Mouse (Mus musculus): Measurements from ENCODE around the gene Gpatch2.

The Gpatch2 gene

DNA sequence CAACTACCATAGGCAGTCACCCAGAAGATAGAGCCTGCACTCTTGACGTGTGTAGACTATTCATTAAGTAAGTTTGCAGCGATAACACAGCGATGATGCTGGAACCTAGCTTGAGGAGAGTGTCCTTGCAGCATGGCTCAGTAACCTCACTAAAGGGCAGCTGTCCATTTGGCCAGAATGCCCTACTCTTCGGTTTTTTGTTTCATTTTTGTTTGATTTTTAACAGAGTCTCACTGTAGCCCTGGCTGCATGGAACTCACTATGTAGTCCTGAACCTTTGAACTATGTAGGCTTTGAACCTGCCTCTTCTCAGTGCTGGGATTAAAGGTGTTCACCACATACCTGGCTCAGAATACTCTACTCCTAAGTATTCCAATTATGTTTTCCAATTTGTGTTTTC lies 22.8 kb downstream of the Gpatch2 start:
- in situ Hi-C loops (cut with MboI; ENCODE audit: low pct_unique_long_range_greater_than_20kb in 1 of 2, low sequenced_read_pairs in 2 of 2, unreplicated experiment in 1 of 2) = no loop called here

DNA sequence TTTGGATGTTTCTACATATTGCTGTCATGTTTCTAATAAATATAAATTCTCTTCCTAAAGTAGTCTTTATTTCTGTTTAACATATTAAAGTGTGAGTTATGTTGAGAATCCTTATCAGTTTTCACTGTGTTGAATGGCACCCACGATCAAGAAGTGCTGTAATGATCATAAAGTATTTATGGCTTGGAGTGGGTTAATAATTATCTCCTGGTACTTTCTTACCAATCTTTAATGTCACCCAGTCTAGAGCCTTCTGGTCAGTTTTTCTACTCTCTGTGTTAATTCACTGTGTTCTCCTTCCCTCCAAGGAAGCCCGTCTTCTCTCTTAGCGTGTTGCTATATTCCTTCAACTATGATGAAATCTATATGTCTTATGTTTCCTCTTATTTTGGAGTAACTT lies 25.0 kb downstream of the Gpatch2 start:
- in situ Hi-C loops (cut with MboI; ENCODE audit: low pct_unique_long_range_greater_than_20kb in 1 of 2, low sequenced_read_pairs in 2 of 2, unreplicated experiment in 1 of 2) = no loop called here

DNA sequence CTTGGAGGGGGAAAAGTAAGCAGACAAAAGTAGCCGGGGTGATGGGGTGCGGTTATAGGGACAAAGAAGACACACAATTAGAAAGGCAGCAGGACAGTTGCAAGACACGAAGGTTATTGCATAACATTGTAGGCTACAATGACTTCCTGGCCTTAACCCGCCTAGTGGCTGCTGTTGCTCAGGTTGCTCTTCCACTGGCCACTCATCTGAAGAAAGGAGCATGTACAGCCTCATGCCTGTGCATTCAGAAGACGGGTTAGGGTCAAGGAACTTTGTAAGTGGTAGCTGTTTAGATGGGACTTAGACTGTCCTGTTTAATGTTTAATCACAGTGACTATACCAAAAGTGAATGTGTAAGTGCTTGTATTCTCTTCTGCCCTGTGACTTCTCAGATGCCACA lies 26.0 kb downstream of the Gpatch2 start:
- in situ Hi-C loops (cut with MboI; ENCODE audit: low pct_unique_long_range_greater_than_20kb in 1 of 2, low sequenced_read_pairs in 2 of 2, unreplicated experiment in 1 of 2) = no loop called here

DNA sequence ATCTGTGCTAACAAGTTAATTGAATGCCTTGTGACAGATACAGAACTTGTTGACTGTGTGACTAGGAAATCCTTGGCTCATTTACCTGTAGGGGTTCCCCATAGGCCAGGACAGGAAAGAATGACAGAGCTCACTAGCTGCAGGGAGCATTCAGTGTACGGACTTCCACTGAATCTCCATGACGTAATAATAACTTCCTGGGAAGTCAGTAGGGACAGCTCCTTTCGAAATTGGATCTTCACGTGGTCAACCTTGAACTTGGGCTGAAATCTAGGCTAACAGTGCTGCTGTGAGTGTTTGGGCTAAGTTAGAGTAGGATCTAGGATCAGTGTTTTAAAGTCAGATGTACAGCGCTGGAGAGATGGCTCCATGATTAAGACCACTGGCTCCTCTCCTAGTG lies 29.4 kb downstream of the Gpatch2 start:
- in situ Hi-C loops (cut with MboI; ENCODE audit: low pct_unique_long_range_greater_than_20kb in 1 of 2, low sequenced_read_pairs in 2 of 2, unreplicated experiment in 1 of 2) = no loop called here

DNA sequence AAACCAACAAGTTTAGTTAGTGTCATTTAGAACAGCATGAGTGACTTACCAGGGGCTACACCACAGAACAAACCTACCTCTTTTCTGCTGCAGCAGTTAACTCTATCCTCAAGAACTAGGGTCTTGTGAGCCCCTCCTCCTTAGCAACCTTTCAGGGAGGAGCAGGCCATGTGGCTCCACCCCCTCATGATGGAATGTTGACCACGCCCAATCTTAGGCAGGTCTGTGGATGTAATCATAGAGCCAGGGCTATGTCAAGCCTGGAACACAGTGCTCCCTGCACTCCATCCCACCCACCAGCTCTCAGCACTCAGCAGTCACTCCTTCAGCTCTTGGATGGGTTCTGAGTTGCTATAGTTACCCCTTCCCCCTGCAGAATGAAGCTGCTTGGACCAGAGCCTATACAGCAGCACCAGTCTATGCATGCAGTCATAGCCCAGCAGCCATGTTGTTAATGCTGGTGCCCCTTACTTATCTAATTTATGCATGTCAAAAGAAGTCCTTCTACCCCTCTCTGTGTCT lies 35.5 kb downstream of the Gpatch2 start:
- in situ Hi-C loops (cut with MboI; ENCODE audit: low pct_unique_long_range_greater_than_20kb in 1 of 2, low sequenced_read_pairs in 2 of 2, unreplicated experiment in 1 of 2) = no loop called here

DNA sequence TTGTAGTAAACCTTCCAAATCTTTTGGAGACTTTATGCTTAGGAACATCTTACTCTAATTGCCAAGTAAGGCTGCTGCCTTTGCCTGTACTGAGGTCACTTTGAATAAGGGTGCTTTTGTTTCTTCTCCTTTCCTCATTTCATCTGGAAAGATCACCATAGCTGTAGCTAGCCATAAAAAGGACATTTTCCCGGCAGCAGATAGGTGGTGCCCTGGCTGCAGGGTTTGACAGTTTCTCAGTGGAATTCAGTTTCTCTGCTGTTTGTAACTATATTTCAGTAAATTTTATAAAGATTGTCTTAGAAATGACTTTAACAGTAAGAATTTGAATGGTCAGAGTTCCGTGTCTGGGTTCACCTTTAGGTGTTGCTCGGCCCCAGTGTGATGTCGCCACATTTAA lies 43.4 kb downstream of the Gpatch2 start:
- in situ Hi-C loops (cut with MboI; ENCODE audit: low pct_unique_long_range_greater_than_20kb in 1 of 2, low sequenced_read_pairs in 2 of 2, unreplicated experiment in 1 of 2) = no loop called here

DNA sequence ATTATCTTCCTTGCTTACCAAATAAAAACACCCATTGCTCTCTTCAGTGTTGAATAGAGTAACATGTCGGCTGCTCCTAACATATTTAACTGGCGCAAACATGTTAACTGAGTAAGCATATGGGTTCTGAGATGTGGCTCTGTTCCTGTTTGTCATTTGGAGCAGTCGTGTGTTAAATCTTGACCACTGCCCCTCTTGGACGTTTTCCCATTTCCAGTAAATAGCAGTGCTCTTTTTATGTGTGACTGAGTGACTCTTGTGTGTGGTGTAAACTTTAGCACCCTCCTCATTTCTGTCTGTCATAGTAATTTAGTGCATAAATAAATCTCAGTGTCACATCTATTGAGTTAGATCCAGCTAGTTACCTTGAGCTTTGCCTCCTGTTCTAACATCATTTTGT lies 52.3 kb downstream of the Gpatch2 start:
- in situ Hi-C loops (cut with MboI; ENCODE audit: low pct_unique_long_range_greater_than_20kb in 1 of 2, low sequenced_read_pairs in 2 of 2, unreplicated experiment in 1 of 2) = no loop called here

DNA sequence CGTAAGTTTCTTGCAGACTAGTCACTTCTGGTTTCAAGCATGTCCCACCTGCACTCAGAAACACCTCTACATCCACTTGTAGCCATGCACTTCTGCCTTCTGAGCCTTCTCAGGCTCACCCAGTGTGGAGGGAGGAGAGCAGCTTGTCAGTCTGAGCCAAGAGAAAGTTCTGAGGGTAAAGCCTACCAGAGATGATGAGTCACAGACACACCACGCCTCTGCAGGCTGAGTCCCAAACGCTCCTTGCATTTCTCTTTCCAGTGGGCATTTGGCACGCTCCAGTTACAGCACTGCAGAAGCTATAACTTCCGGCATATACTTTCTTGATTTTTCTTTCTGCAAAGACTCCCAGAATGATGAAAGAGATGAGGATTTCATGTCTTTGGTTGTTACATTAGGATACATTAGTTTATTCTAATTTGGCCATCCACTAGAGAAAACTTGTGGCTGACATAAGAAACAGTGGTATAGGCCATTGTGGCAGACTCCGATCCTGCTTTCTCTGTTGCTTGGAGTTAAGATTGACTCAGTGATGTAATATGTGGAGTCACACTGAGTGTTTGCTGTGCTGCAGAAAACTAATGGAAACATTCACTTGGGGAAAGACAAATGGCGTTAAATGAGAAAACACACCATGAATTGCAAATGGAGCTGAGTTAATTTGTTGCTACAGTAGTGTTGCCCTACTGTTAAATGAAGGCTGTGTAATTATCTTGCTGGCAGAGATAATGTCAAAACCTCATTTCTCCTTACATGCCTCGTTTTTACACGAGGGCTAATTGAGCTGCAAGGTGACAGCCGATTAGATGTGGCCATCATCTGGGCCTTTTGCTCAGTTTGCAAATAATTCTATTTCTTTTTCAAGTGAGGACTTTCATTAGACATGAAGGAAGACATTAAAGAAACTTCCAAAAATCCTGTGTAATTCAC lies 55.3 kb downstream of the Gpatch2 start:
- in situ Hi-C loops (cut with MboI; ENCODE audit: low pct_unique_long_range_greater_than_20kb in 1 of 2, low sequenced_read_pairs in 2 of 2, unreplicated experiment in 1 of 2) = no loop called here

DNA sequence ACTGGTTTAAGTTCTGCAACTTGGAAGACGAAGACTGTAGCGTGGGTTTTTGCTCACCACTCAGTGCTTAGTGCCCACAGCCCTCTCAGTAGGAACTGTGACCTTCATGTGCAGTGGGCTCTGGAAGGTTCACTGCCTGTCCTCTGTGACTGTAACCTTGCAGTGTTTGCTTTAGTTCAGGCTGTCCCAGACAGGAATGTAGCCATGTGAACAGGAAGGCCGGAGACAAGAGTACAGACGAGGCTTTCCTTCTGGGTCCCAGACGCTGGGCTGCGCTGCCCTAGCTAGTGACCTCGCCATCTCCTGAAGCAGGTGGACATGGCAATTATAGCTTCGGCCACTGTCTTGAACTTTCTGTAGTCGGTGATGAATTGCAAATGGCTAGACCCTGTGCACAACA lies 62.0 kb downstream of the Gpatch2 start:
- in situ Hi-C loops (cut with MboI; ENCODE audit: low pct_unique_long_range_greater_than_20kb in 1 of 2, low sequenced_read_pairs in 2 of 2, unreplicated experiment in 1 of 2) = no loop called here

DNA sequence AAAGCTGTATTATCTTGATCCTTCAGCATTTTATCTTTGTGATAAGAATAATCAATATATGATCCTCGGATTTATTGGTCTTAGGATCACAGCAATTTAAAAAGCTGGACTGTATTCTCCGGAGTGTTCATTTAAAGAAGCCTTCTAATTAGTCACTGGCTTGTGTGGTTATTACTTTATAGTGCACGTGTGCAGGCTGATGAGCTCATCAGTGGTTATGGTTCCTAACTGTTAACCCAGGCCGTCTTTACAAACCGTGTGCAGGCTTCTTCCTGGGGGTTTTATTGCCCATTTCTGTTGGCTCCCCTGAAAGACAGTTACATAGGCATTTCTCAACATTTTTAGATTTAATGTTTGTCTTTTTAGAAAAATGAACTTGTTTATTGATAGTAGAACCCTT lies 63.2 kb downstream of the Gpatch2 start:
- in situ Hi-C loops (cut with MboI; ENCODE audit: low pct_unique_long_range_greater_than_20kb in 1 of 2, low sequenced_read_pairs in 2 of 2, unreplicated experiment in 1 of 2) = no loop called here

DNA sequence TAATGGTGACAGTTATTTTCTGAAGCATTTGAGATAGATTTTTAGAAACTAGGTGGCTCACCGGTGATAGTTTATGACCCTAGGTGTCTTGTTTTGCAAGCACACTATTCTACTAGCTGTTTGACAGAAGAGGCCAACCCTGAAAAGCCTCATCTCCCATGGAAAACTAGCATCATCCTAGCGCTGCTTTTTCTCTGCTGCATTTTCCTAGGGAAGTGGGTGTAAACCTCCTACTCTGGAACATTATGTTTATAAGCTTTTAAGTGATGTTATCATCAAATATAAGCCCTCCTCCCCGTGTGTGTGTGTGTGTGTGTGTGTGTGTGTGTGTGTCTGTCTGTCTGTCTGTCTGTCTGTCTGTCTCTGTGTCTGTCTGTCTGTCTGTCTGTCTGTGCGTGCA lies 64.5 kb downstream of the Gpatch2 start:
- in situ Hi-C loops (cut with MboI; ENCODE audit: low pct_unique_long_range_greater_than_20kb in 1 of 2, low sequenced_read_pairs in 2 of 2, unreplicated experiment in 1 of 2) = no loop called here

DNA sequence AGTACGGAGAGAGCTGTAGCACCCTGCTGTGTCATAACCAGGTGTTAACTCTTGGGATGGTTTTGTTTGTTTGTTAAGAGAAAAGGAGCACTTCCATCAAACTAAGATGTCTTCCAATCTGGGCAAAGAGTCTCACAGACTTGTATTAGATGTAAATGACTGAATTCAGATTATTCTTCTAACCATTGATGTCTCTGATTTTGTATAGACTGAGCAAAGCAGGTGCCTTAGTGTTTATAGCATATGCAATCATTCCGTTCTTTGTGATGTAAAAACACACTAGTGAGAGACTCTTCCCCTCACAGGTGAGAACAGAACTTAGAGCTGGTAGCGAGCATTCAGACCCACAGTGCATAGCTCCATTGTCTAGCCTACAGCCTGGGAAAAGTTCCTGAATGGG lies 67.0 kb downstream of the Gpatch2 start:
- in situ Hi-C loops (cut with MboI; ENCODE audit: low pct_unique_long_range_greater_than_20kb in 1 of 2, low sequenced_read_pairs in 2 of 2, unreplicated experiment in 1 of 2) = no loop called here

DNA sequence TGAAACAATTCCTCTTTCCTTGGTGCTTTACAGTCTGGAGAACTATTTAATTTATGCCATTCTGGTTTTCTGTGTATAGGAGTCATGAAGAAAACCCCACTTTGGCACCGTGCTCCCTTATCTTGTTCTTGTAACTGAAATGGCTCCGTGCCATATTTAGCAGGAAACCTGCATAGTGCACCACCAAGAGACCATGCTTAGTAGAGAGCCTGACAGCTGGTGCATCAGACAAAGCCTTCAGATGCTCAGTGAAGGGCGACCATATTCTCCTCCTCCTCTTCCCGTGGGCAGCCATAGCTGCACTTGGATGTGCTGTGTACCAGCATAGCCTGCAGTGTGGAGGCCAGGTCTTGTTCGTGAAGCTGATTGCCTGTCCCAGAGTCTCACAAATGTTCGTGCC lies 67.5 kb downstream of the Gpatch2 start:
- in situ Hi-C loops (cut with MboI; ENCODE audit: low pct_unique_long_range_greater_than_20kb in 1 of 2, low sequenced_read_pairs in 2 of 2, unreplicated experiment in 1 of 2) = no loop called here

DNA sequence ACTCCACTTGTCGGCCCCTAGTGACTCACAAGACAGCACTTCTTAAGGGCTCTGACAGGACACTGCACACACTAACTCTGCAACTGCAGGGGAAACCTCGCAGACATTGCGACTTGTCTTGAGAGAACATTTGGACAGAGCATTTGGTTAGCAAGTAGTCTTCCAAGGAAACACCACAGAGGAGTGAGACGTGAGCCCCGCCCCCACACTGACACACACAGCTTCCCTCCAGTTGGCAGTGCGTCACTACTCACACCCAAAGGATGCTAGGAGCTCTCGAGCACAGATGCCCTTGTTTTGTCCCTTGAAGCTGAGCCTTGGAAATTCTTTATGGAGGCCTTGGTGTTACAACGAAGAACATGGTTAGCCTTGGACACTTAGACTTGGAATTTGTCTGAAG lies 70.4 kb downstream of the Gpatch2 start:
- in situ Hi-C loops (cut with MboI; ENCODE audit: low pct_unique_long_range_greater_than_20kb in 1 of 2, low sequenced_read_pairs in 2 of 2, unreplicated experiment in 1 of 2) = no loop called here

DNA sequence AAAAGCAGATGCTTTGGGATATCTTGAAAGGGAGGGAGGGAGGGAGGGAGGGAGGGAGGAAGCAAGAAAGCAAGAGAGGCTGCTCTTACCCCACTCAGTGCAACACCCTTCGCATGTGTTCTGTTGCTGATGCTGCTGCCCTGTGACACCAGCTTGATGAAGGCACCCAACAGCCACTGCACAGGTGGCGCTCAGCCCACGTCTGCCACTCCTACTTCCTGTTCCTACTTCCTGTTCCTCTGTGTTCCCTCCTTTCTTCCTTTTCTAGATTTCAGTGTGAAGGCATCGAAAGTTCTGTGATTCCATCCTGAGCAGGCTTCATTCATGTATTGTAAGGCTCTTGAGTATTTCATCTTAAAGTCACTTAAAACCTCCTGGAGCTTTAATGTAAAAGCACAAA lies 71.1 kb downstream of the Gpatch2 start:
- in situ Hi-C loops (cut with MboI; ENCODE audit: low pct_unique_long_range_greater_than_20kb in 1 of 2, low sequenced_read_pairs in 2 of 2, unreplicated experiment in 1 of 2) = no loop called here

DNA sequence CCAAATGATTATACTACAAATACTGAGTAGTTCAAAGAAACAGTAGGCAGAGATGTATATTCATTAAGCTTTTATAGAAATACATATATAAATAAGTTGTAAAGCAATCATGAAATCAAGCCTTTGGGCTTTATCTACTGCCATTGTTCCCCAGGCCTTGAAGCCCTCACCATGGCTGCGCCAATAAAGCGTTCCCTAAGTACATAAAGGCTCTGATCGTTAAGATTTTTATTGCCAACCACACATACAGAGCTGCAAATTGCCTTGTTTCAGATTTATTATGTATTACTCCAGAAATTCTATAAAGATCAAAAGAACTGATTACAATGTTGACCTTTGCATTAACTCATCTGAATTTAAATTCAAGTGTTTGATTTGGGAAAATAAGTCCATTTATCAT lies 71.6 kb downstream of the Gpatch2 start:
- in situ Hi-C loops (cut with MboI; ENCODE audit: low pct_unique_long_range_greater_than_20kb in 1 of 2, low sequenced_read_pairs in 2 of 2, unreplicated experiment in 1 of 2) = no loop called here

DNA sequence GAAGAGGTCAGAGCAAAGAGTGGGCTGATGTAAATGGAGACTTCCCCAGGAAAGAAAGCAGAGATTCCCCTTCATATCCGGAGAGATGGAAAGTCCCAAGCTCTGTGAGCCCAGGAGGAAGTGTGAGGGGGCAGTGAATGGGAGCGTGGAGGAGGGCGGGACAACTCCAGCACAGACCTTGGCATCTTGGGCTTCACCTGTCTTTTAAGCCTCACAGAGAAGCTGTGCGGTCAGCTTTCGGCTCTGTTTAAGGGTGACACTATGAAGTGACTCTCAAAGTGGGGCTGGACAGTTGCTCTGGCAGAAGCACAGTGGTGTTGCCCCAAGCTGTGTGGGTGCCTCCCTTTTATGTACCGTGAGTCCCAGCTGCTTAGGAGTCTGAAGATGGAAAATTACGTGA lies 74.9 kb downstream of the Gpatch2 start:
- in situ Hi-C loops (cut with MboI; ENCODE audit: low pct_unique_long_range_greater_than_20kb in 1 of 2, low sequenced_read_pairs in 2 of 2, unreplicated experiment in 1 of 2) = no loop called here

DNA sequence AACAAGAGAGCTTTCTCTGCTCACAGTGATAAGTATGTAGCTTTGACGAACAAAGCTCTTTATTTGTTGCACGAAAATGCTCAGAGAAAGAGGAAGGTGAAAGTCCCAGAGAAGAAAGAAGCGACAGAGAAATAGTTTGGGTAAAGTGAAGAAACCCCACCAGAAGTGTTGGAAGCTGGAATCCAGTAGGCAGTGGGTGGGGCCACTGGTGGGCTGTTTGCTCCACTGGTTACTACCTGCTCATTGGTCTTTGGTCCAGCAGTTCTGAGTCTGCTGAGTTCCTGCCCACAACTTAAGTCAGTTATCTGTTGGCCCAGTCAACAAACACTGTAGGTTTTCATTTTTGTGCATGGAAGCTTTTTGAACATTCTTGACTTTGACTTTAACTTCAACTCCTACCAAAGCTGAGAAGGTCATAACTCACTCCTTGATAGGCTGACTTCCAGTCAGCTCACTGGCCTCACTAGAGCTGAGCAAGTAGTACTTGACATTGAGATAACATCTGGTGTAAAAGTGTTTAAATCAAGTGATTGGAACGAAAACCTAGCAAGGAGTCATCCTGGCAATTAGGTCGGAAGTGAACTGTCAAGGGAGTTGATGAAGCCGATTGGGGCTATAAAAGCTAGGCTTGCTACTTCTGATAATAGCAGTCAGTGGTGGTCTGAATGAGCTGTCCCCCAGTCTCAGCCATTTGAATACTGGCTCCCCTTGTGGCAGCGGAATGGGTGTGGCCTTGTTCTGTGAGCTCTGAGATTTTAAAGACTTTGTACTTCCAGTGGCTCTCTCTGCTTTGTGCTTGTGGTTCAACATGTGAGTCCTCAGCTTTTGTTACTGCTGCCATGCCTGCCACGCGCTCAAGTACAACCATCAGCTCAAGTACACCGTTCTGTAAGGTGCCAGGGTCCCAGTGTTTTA lies 76.4 kb downstream of the Gpatch2 start:
- in situ Hi-C loops (cut with MboI; ENCODE audit: low pct_unique_long_range_greater_than_20kb in 1 of 2, low sequenced_read_pairs in 2 of 2, unreplicated experiment in 1 of 2) = no loop called here

DNA sequence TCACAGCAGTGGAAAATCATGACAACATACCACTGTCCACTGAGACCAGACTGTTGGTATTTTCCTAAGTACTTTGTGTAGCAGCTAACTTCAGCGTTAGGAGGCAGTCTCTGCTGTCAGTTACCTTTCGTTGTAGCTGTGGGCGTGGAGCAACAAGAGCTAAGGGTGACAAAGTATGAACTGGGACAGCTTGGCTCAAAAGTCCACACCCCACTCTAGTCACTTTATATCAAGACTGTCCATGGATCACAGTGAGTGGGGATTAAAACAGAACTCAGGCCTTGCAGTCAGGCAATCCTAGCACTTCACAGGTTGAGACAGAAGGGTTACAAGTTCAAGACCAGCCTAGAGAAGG lies 77.1 kb downstream of the Gpatch2 start:
- in situ Hi-C loops (cut with MboI; ENCODE audit: low pct_unique_long_range_greater_than_20kb in 1 of 2, low sequenced_read_pairs in 2 of 2, unreplicated experiment in 1 of 2) = no loop called here

Data from mouse embryonic stem cell (cell line).